Mouse (Mus musculus) forebrain, postnatal 0 days (tissue): ENCODE results near the gene Arid3b. TPM values are rescaled to one million over a fixed set of nuclear protein-coding genes. Genes with fewer than 3 reads are reported as not detected.
"Not testable (repeated sequence)": the region's sequence is repeated elsewhere in the genome, so short reads cannot be mapped to it uniquely, and the experiment has no call there.

ENCODE experiments used
- ATAC-seq: fragments of 200-750 bp; cut with Nextera tagmentation; 2 replicates; pipeline ENCODE4 v1.8.0; 2017; ENCODE audit warnings: mild to moderate bottlenecking, moderate library complexity
- DNase-seq: peaks from one replicate; pipeline ENCODE4 v3.0.0-alpha.2; 2015
- H3K27ac ChIP-seq: fragments of 300-500 bp; sonication (generic); 2 replicates; pipeline ENCODE4 v1.5.1; 2014; ENCODE audit warnings: low read depth, mild to moderate bottlenecking, antibody characterized with exemption, low read length, moderate library complexity, mixed read lengths
- H3K27me3 ChIP-seq: fragments of 300-500 bp; sonication (generic); 2 replicates; pipeline ENCODE4 v1.6.1; 2014; ENCODE audit warnings: mild to moderate bottlenecking, low read length, mixed read lengths; ENCODE audit not compliant: insufficient read depth
- H3K36me3 ChIP-seq: fragments of 300-500 bp; sonication (generic); 2 replicates; pipeline ENCODE4 v1.6.1; 2014; ENCODE audit warnings: mild to moderate bottlenecking, moderate library complexity; ENCODE audit not compliant: insufficient read depth
- H3K4me1 ChIP-seq: fragments of 300-500 bp; sonication (generic); 2 replicates; pipeline ENCODE4 v1.6.1; 2014; ENCODE audit warnings: antibody characterized with exemption; ENCODE audit not compliant: insufficient read depth
- H3K4me2 ChIP-seq: fragments of 300-500 bp; sonication (generic); 2 replicates; pipeline ENCODE4 v1.6.1; 2014; ENCODE audit warnings: low read depth, mild to moderate bottlenecking, moderate library complexity
- H3K4me3 ChIP-seq: fragments of 300-500 bp; sonication (generic); 2 replicates; pipeline ENCODE4 v1.5.1; 2014; ENCODE audit warnings: low read depth, low read length, mixed read lengths
- H3K9ac ChIP-seq: fragments of 300-500 bp; sonication (generic); 2 replicates; pipeline ENCODE4 v1.6.1; 2014; ENCODE audit warnings: mild to moderate bottlenecking
- H3K9me3 ChIP-seq: fragments of 300-500 bp; sonication (generic); 2 replicates; pipeline ENCODE4 v1.6.1; 2016; ENCODE audit warnings: low read length
- CTCF ChIP-seq: sonication (generic); IDR thresholded peaks from 2 replicates; pipeline ENCODE4 v1.5.1; 2016; ENCODE audit warnings: antibody characterized with exemption, control low read depth, low read depth
- WGBS: fragments of 180-500 bp; shearing (Covaris S2); extraction: QIAGEN DNeasy Blood & Tissue Kit; methylation state at CpG from one replicate; pipeline ENCODE4 v1.1.7; 2014; 5-methylcytosine and 5-hydroxymethylcytosine counted together
- polyA plus RNA-seq: library from polyadenylated mRNA; unstranded; fragments of >200 nt; fragmentation: Nextera tagmentation; extraction: Ambion mirVana; gene quantifications from 2 replicates; pipeline ENCODE4 v1.2.1, GENCODE M21; 2015
- total RNA-seq: library from RNA; depleted of rRNA; stranded (reverse); fragments of >200 nt; gene quantifications from 2 replicates; pipeline ENCODE4 v1.2.3, GENCODE M21; 2014; rRNA removed

Gene Arid3b
- total RNA-seq (4.7 and 5.5 TPM in 2 replicates), polyA plus RNA-seq (3.1 and 3.8 TPM in 2 replicates)

GRCm38 (mm10) chr9:57836581-57837170, at the start of gene Arid3b:
Arid3b (minus strand) TSS chr9:57836793.
- no peak for TF ChIP-seq CTCF
- ATAC-seq = peak; percentile 100
- Histone ChIP-seq H3K4me1 (peaks cover 10% of the 10 kb centered on the region; the same call in 1 of the 2 replicates), H3K9me3 (no peaks in the 10 kb centered on the region), H3K27ac (peak within 1 kb of the TSS; percentile 51; the same call in 1 of the 2 replicates), H3K4me2 (peak within 1 kb of the TSS; percentile 61), H3K27me3 (no peaks in the 10 kb centered on the region), H3K36me3 (no peaks in the 10 kb centered on the region), H3K4me3 (peak within 1 kb of the TSS; percentile 80), H3K9ac (peak within 1 kb of the TSS; percentile 67)
- WGBS = 3% methylated on average over 44 of the region's 45 CpGs
- DNase-seq = peak; percentile 98

DNA sequence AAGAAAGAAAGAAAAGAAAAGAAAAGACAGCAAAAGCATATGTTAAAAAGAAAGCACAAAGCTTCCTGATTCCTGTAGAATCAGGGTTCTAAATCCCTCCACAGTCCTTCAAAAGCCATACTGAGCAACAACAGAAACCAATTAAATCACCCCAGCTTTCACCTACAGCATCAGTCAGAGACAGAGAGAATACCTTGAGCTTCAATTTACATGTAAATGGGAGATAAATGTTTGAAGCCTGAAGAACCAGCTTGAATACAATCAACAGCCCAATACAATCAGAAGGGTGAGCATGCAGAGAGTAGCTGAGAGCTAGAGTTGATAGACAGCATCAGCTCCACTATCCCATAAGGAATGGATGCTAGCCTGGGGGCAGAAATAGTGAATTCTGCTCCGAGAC, 46.8 kb upstream of the Arid3b start:
- H3K4me2 ChIP-seq = no peak overlapping the region
- no peaks in the 10 kb centered on the region for H3K4me1 ChIP-seq
- no peaks in the 10 kb centered on the region for H3K9me3 ChIP-seq
- H3K9ac ChIP-seq = no peak overlapping the region
- TF ChIP-seq CTCF = no peak
- no peaks in the 10 kb centered on the region for H3K36me3 ChIP-seq
- H3K27ac ChIP-seq = no peak overlapping the region
- ATAC-seq (no peak), DNase-seq (no peak)
- H3K4me3 ChIP-seq = no peak overlapping the region
- 42% methylated on average over 1 of the region's 1 CpGs for WGBS
- H3K27me3 ChIP-seq = no peaks in the 10 kb centered on the region

- not testable (repeated sequence) for H3K4me1 ChIP-seq, ATAC-seq, H3K9me3 ChIP-seq, DNase-seq, H3K27ac ChIP-seq, H3K36me3 ChIP-seq, H3K4me2 ChIP-seq, H3K9ac ChIP-seq, H3K27me3 ChIP-seq, H3K4me3 ChIP-seq
- WGBS = 90% methylated on average over 2 of the region's 2 CpGs
Measured at GRCm38 (mm10) chr9:57881781-57882180, 45.2 kb upstream of the Arid3b start.

DNA sequence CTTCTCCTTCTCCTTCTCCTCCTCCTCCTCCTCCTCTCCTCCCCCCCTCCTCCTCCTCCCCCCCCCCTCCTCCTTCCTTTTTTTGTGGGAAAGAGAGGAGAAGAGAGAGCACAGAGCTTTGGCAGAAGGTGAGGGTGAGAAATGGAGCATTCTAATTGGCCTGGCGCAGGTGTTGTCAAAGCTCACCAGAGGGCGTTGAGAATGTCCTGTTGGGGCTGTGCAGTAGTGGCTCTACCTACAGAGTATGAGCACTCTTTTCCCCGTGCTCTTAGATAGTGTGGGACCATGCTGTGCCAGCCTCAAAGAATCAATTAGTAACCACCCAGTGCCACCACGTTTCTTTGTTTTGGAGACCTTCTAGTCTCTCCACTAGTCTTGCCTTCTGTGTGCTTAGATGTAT, 43.7 kb upstream of the Arid3b start:
- Histone ChIP-seq H3K4me2 (no peak overlapping the region), H3K4me1 (no peaks in the 10 kb centered on the region), H3K9ac (no peak overlapping the region), H3K36me3 (no peaks in the 10 kb centered on the region), H3K27ac (no peak overlapping the region), H3K4me3 (no peak overlapping the region), H3K27me3 (no peaks in the 10 kb centered on the region), H3K9me3 (no peaks in the 10 kb centered on the region)
- WGBS = 9% methylated on average over 4 of the region's 4 CpGs
- no peak for DNase-seq
- ATAC-seq = no peak
- no peak for TF ChIP-seq CTCF

GRCm38 (mm10) chr9:57879213-57879612, 42.6 kb upstream of the Arid3b start:
- 69% methylated on average over 3 of the region's 3 CpGs for WGBS
- H3K27ac ChIP-seq = no peak overlapping the region
- no peaks in the 10 kb centered on the region for H3K4me1 ChIP-seq
- no peak overlapping the region for H3K9ac ChIP-seq
- no peak for DNase-seq
- no peak for TF ChIP-seq CTCF
- no peak overlapping the region for H3K4me3 ChIP-seq
- no peak overlapping the region for H3K4me2 ChIP-seq
- H3K27me3 ChIP-seq = no peaks in the 10 kb centered on the region
- no peak for ATAC-seq
- H3K9me3 ChIP-seq = no peaks in the 10 kb centered on the region
- no peaks in the 10 kb centered on the region for H3K36me3 ChIP-seq

- DNase-seq = no peak
- H3K36me3 ChIP-seq = no peaks in the 10 kb centered on the region
- 73% methylated on average over 3 of the region's 3 CpGs for WGBS
- H3K4me3 ChIP-seq = no peak overlapping the region
- no peak for TF ChIP-seq CTCF
- no peaks in the 10 kb centered on the region for H3K9me3 ChIP-seq
- H3K9ac ChIP-seq = no peak overlapping the region
- H3K4me1 ChIP-seq = no peaks in the 10 kb centered on the region
- H3K27me3 ChIP-seq = no peaks in the 10 kb centered on the region
- no peak overlapping the region for H3K4me2 ChIP-seq
- no peak for ATAC-seq
- H3K27ac ChIP-seq = no peak overlapping the region
Measured at GRCm38 (mm10) chr9:57874994-57875393, 38.4 kb upstream of the Arid3b start.

GRCm38 (mm10) chr9:57874134-57874533, 37.5 kb upstream of the Arid3b start:
- Histone ChIP-seq H3K4me1 (no peaks in the 10 kb centered on the region), H3K36me3 (no peaks in the 10 kb centered on the region), H3K27ac (no peak overlapping the region), H3K4me3 (no peak overlapping the region), H3K27me3 (no peaks in the 10 kb centered on the region), H3K4me2 (no peak overlapping the region), H3K9me3 (no peaks in the 10 kb centered on the region), H3K9ac (no peak overlapping the region)
- no peak for TF ChIP-seq CTCF
- ATAC-seq (no peak), DNase-seq (no peak)
- 79% methylated on average over 5 of the region's 5 CpGs for WGBS
